Mouse (Mus musculus): ENCODE results near the gene Usp37.

Gene Usp37

DNA sequence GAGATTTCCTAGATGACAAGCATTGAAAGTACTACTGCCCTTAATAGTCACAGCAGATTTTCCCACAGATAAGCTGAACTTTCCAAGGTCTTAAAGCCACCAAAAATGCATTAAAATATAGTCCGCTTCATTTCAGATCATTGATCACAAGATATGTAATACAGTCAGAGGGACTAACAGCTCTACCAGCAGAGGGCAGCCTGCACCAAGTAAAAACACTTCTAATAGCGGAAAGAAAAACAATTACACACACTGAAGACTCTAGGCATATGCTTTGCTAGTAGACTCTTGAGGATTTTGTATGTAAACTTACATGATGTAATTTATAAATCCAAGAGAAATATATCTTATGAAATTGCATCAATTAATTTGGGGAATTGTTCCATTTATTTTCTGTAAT lies 83.8 kb downstream of the Usp37 start:
- DNase-seq = peak; percentile 73

DNA sequence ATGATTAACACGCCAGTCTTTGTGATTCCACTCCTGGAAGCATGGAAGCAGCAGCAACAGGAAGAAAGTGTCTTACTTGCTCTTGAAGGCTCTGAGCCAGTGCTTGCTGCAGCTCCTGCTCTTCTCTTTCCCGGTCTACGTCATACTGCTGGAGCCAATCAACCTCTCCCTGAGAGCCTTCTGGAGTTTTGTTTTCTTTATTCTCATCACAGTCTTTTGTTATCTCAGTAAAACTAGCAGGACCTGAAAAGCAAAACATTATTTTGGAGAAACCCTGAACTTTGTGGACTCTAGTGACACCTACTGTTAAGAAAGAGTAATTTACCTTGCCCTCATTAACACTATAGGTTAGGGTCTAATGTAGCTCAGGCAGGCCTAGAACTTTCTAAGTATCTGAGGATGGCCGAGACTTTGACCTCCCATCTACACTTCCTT lies 91.5 kb downstream of the Usp37 start:
- peak; percentile 46 for DNase-seq

DNA sequence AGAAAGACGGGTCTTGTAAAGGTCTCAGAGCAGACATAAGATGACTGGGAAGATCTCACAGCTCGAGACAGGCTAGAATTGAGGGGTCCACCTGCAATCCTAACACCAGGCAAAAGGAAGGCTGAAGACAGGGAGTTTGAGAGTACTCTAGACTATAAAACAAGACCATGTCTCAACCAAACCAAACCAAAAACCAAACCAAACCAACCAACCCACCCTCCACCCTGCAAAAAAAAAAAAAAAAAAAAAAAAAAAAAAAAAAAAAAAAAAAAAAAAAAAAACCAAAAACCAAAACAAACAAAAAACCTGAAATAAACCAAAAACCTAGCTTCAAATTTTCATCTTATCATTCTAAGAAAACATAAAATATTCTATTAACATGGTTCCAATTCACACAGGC lies 99.5 kb downstream of the Usp37 start:
- DNase-seq = no peak

DNA sequence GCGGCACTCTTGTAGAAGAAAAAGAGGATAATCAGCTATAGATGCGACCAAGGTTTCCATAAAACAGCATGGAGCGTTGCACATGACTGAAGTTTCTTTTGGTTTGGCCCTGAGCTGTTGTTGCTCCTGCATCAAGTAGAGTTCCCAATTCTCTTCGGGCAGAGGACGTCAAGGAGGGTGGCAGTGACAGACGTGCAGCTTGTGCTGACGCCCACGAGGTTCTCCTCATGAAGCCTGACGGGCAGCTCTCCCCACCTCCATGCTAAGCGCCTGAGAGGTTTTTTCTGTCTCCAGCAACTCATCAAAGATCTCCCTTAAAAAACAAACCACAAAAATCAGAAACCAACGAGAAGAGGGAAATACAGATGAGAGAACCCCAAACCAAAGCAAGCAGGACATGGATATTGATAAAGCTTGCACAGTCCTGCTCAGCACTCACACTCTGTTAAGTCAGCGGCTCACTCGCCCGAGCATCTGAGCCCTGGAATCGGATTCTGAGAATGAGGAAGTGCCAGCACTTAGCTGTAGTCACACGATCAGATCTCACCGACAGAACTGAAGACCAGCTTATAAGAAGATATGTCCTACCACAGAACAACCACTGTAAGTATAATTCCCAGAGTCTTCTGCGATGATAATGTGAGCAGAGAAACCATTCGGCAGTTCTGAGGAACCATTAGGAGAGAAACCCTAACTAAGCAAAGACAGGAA lies 104.8 kb downstream of the Usp37 start:
- DNase-seq = peak; percentile 28

DNA sequence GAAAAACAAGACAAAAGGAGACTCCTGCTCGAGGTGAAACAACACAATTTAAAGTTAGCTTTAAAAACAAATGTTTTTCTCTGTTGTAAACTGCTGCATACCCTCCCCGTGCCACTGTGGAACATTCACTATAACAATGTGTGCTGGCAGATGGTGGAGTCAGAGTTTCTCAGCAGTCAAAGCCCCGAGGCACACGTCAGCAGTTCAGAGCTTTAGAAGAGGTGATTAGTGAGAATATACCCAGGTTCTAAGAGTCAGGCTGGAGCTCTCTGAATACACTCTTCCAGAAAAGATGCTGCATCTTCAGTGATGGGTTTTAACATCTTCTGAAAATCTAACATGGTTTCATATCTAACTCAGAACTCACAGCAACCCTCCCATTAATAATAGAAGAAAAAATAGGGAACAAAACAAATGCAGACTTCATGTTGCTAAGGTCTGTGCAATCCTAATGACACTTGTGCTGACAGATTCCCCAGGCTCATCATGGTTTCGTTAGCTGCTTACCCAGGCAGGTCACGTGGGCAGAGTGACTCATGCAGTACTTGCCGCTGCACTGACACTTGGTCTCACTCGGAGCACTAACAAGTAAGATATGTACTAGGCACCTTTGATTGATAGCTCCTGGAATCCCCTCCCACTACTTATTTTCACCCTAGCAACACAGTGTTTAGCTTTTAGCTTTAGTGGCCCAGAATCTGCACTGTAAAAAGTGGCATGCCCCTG lies 106.2 kb downstream of the Usp37 start:
- DNase-seq = peak; percentile 87

DNA sequence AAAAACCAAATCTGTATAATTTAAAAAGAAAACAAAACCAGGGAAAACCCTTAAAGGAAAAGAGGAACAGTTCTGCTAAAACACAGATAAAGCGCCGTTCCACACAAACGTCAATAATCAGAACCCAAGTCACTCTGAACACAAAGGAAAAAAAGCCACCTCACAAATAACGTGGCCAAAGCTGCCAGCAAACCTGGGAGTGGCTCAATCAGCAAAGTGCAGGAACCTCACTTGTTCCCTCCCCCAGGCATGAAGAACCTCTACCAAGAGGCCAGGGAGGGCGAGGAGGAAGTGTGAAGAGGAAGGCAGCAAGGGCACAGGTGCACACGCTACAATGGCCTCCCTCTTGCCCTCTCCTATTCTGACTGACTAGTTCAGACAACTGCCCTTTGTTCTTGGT lies 108.5 kb downstream of the Usp37 start:
- peak; percentile 69 for DNase-seq

DNA sequence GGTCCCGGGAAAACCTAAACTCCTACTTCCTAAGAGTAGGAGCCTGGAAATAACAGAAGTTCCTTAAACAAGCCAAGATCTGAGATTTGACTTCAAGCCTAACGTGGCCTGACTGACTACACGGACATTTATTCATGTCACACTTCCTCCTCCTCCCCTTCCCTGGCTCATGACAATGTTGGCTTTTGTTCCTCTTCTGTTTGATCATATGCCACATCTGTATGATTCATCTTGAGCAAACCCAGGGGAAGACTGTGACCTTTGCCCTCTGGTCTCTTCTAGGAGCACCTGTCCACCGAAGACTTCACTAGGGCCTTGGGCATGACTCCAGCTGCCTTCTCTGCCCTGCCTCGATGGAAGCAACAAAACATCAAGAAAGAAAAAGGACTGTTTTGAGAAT lies 109.5 kb downstream of the Usp37 start:
- DNase-seq = peak; percentile 38

DNA sequence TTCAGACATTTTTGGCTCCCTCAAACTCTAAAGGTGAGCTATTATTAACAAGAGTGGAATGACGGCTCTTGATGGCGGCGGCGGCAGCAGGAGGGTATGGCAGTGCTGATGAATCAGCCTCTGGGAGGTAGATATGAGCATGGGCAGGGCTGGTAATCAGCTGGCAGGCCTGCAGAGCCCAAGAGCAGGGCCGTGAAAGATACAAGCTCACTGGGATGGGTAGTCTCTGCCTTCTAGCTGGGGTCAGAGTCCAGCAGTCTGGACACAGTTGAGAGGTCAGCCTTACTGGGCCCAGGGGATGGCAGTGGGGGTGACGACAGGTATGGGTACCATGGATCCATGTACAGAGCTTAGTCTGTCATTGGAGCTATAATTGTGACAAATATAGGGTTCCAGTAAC lies 110.9 kb downstream of the Usp37 start:
- no peak for DNase-seq

DNA sequence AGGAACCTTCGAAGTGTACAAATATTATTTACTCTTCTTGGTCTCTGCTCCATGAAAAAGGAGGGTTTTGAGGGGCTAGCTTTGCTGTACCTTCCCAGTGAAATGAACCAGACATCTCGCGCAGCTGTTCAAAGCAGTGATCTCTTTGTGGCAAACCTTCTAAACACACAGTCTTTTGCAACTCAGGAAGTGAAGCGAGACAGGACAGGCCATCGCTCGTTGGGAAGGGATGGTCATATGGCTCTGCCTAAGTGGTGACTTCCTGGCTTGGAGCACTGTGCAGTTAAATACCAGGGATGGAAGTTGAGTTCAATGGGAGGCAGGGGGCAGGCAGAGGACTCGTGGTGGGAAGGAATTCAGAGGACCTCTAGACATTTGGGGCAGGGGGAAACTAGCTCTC lies 118.2 kb downstream of the Usp37 start:
- no peak for DNase-seq

DNA sequence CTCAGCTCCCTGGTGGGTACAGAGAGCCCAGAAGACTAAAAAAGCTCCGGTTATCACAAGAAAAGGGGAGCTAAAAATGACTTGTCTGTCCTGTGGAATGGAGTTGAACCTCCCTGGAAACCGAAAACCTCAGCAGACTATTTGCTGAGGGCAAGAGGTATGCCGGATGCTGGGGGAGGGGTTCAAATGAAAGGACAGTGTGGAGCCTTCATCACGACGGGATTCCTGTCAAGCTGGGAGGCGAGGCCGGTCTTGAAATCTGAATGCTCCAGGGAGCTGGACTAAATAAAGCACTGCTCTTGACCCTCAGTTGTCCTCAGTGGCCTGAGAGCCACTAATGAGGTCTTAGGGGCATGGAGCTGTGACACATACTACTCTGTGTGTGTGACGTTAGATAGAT lies 120.9 kb downstream of the Usp37 start:
- no peak for DNase-seq

DNA sequence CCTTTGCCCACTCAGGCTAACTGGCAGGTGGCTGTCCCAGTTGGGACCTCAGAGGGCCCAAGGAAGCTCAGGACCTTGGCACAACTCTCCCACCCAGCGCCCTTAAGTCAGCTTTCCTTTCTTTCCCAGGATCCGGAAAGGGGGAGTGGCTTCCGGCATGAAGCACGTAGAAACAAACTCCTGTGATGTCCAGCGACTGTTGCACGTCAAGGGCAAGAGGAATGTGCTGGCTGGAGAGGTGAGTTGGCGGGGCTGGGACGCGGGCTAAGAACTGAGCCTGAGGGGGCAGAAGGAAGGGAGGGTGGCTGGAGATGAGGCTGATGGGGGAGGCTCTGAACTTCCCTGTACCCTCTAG lies 124.7 kb downstream of the Usp37 start:
- peak; percentile 38 for DNase-seq

DNA sequence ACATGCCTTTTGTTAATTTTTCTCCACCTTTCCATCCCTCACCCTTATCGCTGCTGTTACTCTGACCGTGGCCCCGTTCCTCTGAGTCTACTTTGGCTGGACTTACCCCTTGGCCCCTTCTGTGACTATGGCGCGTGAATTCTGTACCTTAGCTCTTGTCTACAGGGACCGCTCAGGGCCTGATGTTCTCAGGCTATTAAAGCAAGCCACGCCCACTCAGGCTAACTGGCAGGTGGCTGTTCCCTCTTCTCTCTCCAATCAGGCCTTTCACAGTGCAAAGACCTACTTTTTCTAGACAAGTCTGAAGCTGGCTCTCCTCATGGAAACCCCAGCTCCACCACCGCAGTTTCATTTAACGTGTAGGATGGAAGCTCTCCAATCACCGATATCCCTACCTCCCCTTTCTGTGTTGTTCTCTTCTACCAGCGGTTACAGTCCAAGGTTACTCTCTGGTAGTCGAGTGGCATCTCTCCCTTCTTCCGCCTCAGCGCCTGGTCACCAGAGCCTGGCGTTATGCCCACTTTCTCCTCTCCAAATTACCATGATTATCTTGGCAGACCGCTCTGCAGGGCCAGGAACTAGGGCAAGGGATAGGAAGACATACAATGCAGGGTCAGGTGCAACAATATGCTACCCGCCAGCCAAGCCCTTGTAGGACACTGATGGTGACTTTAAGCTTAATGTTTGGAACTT lies 125.2 kb downstream of the Usp37 start:
- DNase-seq = peak; percentile 35

DNA sequence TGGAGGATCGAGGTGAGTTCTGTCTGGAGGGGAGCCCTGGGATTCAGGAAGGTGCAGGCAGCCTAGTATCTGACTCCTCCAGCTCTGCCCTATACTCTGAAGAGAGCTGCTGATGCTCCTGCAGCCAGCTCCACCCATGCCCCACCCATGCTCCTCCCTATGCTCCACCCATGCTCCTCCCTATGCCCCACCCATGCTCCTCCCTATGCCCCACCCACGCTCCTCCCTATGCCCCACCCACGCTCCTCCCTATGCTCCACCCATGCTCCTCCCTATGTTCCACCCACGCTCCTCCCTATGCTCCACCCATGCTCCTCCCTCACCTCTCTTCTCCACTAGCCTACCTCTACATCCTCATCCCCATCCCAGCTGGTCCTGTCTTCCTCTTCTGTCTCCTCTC lies 128.9 kb downstream of the Usp37 start:
- DNase-seq = peak; percentile 14

DNA sequence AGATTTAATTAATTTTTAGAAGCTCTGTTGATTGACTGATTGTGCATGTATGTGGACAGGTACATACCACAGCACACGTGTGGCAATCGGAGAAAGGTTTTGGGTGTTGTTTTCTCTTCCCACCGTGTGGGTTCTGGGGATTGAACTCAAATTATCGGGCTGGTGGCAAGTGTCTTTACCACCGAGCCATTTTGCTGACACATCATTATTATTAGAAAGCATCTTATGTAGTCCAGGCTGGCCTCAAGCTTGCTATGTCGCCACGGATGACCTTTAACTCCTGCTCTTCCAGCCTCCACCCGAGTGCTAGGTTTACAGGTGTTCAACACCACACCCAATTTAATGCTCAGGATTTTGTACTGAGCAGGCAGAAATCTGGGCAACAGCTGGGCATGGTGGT lies 131.4 kb downstream of the Usp37 start:
- DNase-seq = no peak

DNA sequence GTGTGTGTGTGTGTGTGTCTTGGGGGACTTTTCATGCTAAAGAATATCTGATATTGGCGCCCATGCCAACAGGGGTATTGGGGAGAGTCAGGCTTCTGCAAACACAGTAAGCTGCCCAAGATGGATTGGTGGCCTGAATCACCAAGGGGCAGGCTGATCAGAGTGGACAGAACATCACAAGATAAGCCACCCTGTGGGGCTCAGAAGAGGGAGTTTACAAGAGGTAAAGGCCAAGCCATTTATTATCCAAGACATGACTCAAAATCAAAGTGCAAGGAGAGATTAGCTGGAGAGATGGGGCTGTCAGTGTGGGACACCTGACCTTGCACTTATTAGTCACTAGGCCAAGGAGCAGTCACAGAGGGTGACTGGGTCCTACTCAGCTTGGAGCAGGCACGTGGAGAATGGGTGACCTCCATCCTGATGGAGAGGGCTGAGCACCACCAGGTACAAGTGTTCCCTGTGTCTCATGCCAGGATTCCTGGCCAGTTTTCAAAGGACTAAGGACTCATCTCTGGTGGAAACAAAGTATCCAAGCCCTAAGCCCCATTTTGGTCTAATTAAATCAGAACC lies 132.2 kb downstream of the Usp37 start:
- no peak for DNase-seq

DNA sequence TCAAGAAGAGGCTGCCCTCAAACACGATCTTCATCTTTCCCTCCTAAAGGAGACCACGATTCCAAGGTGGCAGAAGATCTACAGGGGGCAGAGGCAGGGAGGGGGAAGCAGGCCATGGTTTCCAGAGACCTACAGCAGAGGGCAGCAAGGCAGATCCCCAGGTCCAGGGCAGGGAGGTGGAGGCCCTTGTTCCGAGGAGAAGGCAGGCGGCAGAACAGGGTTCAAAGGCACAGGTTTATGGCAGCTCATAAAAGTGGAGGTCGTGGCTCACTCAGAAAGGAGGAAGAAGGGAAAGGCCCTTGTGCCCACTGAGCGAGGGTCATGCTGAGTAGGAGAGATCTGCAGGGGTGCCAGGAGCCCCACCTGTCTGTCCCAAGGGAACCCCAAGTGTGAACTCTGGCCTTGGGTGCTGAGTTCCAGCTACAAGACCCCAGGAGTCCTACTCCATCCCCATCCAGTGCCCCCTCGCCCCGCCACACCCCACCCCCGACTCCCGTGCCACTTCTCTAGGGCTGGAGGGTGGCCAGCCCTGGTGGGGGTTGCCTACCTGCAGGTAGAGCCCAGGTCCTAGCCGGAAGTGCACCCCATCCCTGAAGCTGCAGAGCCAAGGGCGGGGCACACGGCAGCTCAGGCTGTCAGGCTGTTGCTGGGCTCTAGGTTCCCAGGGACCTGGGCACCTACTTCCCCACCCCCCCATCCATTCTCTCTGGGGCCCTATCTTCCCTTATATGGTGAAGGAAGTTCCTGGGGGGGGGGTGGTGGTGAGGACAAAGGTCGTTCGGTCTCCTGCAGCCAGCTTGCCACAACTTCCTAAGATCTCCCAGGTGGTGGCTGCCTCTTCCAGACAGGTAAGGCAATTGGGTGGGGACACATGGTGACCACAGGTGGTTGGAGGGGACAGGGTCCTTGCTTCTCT lies 135.2 kb downstream of the Usp37 start, which contains the start of gene Vil1:
Gene Vil1 (plus strand): TSS at position 788 of the 916 bp plus-strand sequence.
- no peak for DNase-seq

DNA sequence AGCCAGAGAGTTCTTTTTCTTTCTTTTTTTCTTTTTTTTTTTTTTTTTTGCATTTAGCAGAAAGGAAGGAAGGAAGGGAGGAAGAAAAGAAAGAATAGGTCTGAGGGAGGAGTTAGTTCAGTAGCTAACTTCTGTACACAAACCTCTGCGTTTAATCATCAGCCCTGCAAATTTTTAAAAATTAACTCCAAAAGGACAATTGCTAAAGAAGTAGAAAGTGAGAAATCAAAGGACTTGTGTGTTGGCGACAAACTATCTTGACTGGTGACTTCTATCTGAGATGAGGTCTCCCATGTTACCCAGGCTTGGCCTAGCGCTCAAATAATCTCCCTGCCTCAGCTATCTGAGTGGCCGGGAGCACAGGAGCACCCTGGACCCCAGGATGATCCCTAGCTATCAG lies 139.9 kb downstream of the Usp37 start:
- DNase-seq = no peak

DNA sequence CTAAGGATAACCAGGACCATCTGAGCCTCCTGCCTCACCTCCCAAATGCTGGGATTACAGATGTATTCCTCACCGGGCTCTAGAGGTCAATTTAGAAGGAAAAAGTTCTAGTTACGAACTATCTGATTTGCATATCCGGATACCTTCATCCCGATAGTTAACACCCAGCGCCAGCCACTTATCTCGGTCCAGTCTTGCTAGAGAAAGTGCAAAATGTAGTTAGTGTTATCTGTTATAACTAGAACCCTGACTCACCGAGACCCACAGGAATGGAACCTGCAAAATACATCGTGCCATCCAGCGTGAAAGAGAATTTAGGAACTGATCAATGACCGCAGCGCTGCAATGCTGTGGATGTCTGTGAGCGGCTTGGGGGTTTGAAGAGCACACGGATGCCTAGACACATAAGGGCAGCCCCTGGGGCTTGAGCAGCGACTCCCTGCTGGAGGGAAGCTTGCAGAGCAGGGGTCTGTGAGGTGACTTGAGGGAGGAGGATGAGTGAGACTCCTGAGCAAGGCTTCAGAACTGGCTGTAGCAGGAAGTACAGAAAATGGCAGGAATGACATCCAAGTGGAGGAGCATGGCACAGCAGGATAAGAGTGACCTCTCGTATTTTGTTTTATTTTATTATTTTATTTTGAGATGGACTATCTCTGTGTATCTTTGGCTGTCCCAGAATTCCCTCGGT lies 142.9 kb downstream of the Usp37 start:
- DNase-seq = no peak

DNA sequence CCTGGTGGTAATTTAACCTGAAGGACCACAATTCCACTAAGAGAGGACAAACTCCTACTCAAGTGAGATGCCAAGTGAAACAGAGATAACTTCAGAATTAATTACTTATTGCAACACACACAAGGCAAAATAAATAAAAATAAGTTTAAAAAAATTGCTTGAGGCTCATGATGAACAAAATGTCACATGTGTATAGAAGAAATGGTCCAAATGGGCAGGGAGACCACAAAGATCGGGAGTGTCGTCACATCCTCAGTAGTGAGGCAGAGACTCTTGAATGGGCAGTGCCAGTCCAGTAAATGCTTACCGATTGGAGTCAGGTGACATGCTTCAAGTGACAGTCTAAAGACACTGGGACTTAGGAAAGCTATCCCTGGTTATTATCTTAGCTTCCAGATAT lies 143.6 kb downstream of the Usp37 start:
- DNase-seq = no peak

DNA sequence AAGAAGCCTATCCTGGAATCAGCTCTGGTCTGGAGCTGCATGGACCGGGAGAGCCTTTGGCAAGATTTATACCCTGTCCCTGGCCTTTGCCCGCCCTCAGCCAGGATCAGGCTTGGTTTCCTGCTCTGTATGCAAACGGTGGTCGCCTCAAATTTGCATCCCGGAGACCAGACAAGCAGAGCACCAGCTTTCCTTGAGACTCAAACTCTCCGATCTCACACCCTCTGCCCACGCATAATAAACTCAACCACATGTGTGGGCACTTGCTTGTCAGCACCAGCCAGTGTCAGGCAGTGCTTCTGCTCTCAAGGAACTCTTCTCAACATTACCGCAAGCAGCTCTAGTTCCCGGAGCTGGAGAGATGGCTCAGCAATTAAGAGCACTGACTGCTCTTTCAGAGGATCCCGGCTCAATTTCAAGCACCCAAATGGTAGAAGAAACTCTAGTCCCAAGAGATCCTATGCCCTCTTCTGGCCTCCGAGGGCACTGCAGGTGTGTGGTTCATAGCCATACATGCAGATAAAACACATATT lies 146.1 kb downstream of the Usp37 start:
- DNase-seq = peak; percentile 93

DNA sequence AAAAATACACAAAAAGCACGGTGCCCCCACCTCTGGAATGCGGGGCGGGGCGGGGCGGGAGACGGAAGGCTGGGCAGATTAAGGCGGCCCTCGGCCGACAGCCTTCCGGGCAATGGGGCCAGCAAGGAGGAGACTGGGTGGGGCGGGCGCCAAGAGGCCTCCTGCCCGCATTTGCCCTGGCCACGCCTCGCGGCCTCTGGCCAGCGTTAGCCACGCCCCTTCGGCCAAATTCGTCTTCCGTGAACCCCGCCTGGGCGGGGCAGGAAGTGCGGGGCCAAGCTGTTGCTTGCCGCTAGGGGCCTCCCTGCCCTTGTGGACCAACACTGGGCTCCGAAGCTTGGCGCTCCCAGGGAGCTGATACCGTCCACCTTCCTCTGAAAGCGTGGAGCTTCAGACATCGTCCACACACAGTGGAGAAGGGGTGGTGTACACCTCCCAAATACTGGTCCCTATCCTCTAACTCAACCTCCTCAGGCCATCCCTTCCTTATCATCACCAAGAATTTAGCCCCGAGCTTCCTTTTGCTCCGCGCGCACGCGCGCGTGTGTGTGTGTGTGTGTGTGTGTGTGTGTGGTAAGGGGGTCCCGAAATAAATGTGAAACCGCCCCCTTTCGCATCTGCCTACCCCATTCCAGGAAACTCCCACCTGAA lies 146.7 kb downstream of the Usp37 start:
- peak; percentile 99 for DNase-seq

Measured in lung, postnatal 36 days (tissue).